Mouse (Mus musculus): ENCODE measurements at regions not wholly inside any gene's neighbourhood (a gene's known extent, or its start where the extent isn't known, plus 50 kb on each side); places are given as distances from the start of the nearest gene placed in this dataset.

DNA sequence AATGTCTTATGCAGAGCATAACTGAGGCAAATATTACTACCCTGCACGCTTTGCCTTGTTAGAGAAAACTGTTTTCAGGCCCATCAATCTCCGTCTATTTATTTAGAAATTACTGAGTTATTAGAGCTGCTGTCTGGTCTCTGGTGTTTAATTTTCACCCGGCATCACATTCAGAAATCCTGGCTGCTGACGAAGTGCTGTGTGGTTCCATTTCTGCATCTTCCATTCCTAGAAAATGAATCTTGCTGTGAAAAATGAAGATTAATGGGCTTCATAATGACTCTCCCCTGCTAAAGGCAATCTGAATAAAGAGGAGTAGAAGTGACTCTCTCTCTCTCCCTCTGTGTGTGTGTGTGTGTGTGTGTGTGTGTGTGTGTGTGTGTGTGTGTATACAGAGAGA, 1199.8 kb downstream of the Mat2b start:
- Histone ChIP-seq H3K36me3 (no peaks in the 10 kb centered on the region), H3K27me3 (no peaks in the 10 kb centered on the region), H3K9ac (no peak overlapping the region), H3K9me3 (replicated peaks) (no peaks in the 10 kb centered on the region), H3K27ac (replicated peaks) (no peak overlapping the region), H3K4me2 (replicated peaks) (no peak overlapping the region), H3K4me1 (no peaks in the 10 kb centered on the region), H3K4me3 (replicated peaks) (no peak overlapping the region)
- no peak for ATAC-seq (ENCODE audit: insufficient number of reproducible peaks, low FRiP score, low TSS enrichment, low read depth)
- WGBS = 83% methylated on average over 4 of the region's 4 CpGs

DNA sequence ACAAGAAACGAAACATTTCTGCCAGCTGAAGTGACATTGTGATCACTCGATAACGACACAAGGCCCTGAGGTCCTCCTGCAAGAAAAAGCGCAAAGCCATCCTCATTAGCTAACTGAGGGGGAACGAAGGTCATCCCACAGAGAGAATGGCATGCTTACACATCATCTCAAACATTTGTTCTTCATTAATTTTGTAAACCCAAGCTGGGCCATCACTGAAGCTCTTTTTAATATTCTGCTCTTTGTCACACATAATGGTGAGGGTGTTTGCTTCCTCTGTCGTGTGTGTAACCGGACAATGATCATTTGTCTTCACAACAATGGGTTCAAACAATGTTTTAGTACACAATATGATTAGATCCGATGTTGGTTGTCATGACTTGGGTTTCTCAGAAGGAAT, 1217.9 kb downstream of the Mat2b start:
- H3K36me3 ChIP-seq = no peaks in the 10 kb centered on the region

DNA sequence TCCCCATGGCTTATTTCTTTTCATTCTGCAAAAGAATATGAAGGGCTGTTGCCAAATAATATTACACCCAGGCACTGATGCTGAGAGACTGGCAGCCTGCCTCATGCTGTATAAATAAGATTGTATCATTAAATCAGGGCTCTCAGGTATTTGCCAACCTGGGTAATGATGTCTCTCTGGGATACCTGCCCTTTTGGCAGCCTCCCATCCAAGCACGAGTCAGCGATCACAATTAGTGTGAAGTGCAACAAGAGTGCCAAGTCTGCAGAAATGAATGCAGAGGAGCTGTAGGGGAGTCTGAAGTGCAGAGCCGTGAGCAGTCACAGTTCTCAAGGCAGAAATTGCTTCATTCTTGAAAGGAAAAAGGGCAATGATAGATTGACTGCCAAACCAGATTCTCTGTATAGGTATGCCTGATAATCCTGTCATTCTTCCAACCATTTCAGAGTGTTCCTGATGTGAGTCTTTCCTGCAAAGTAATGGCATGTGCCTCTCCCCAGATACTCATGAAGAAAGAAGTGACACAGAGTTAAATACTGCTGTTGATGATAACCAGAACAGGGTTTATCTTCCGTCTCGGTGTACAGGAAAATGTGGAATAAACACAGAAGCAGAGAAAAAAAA, 1241.6 kb downstream of the Mat2b start:
- Histone ChIP-seq H3K4me1 (no peaks in the 10 kb centered on the region), H3K36me3 (no peaks in the 10 kb centered on the region), H3K27ac (replicated peaks) (no peak overlapping the region), H3K27me3 (no peaks in the 10 kb centered on the region), H3K4me3 (replicated peaks) (no peak overlapping the region), H3K9ac (no peak overlapping the region), H3K4me2 (replicated peaks) (no peak overlapping the region), H3K9me3 (replicated peaks) (no peaks in the 10 kb centered on the region)
- ATAC-seq (ENCODE audit: insufficient number of reproducible peaks, low FRiP score, low TSS enrichment, low read depth) = no peak
- 55% methylated on average over 5 of the region's 5 CpGs for WGBS

More for the DNA sequence above, 1217.9 kb downstream of the Mat2b start:
- Histone ChIP-seq H3K9ac (no peak overlapping the region), H3K4me3 (replicated peaks) (no peak overlapping the region), H3K27me3 (no peaks in the 10 kb centered on the region), H3K4me1 (no peaks in the 10 kb centered on the region), H3K9me3 (replicated peaks) (no peaks in the 10 kb centered on the region), H3K27ac (replicated peaks) (no peak overlapping the region), H3K4me2 (replicated peaks) (no peak overlapping the region)
- ATAC-seq (ENCODE audit: insufficient number of reproducible peaks, low FRiP score, low TSS enrichment, low read depth) = no peak
- 58% methylated on average over 8 of the region's 8 CpGs for WGBS

DNA sequence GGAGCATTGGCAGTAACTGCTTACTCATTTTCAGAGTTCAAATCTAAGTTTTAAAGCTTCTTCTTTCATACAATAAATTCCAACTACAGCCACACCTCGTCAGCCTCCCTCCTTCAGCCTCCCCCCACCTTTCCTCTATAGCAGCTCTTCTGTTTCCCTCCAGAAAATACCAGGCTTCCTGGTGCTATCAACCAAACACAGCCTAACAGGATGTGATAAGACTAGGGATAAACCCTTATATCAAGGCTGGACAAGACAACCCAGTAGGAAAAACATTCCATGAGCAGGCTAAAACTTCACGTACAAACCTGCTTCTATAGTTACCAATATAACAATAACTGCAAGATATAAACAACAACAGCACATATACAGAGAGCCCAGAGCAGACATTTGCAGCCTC, 1248.6 kb downstream of the Mat2b start:
- Histone ChIP-seq H3K27ac (replicated peaks) (no peak overlapping the region), H3K4me3 (replicated peaks) (no peak overlapping the region), H3K27me3 (no peaks in the 10 kb centered on the region), H3K36me3 (no peaks in the 10 kb centered on the region), H3K4me2 (replicated peaks) (no peak overlapping the region), H3K4me1 (no peaks in the 10 kb centered on the region), H3K9me3 (replicated peaks) (no peaks in the 10 kb centered on the region), H3K9ac (no peak overlapping the region)
- ATAC-seq (ENCODE audit: insufficient number of reproducible peaks, low FRiP score, low TSS enrichment, low read depth) = no peak
- WGBS = 79% methylated on average over 2 of the region's 2 CpGs

DNA sequence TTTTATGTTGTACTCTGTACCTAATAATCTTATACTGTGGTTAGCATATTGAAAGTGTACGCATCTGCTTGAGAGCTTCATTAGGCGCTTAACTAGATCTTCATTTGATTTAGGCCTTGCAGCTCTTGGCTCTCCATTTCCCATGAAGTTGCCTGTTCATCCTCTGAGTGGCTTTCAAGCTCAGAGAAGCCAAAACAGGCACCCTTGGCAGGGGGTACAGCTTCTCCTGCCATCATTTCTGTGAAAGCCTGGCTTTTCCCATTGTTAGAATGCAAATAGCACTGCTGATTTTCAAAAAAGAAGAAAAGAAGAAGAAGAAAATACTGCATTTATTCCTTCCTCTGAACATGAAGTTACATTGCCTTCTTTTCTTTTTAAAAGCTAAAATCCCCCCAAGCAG, 1283.3 kb downstream of the Mat2b start:
- Histone ChIP-seq H3K27ac (replicated peaks) (no peak overlapping the region), H3K9me3 (replicated peaks) (no peaks in the 10 kb centered on the region), H3K27me3 (no peaks in the 10 kb centered on the region), H3K4me2 (replicated peaks) (no peak overlapping the region), H3K36me3 (no peaks in the 10 kb centered on the region), H3K9ac (no peak overlapping the region), H3K4me3 (replicated peaks) (no peak overlapping the region), H3K4me1 (no peaks in the 10 kb centered on the region)
- 79% methylated on average over 2 of the region's 2 CpGs for WGBS
- no peak for ATAC-seq (ENCODE audit: insufficient number of reproducible peaks, low FRiP score, low TSS enrichment, low read depth)

DNA sequence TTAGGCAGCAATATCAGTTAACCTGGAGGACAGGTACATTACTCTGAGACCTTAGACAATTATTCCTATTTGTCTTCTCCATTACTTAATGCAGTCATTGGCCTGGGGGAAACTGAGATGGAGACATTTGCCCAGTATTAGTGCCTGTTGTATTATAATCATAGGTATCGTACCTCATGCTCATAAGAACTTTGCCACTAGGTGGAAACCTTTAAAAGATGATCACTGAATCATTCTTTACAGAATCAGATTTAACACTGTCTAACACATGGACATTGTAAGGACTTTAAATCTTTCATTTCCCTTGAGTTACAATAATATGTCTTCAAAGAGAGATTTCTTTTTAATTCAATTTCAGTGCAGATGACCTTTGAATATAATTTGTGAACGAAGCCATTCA, 1283.8 kb downstream of the Mat2b start:
- no peaks in the 10 kb centered on the region for H3K4me1 ChIP-seq
- ATAC-seq (ENCODE audit: insufficient number of reproducible peaks, low FRiP score, low TSS enrichment, low read depth) = no peak
- H3K4me2 ChIP-seq (replicated peaks) = no peak overlapping the region
- WGBS = 83% methylated on average over 2 of the region's 2 CpGs
- H3K9ac ChIP-seq = no peak overlapping the region
- H3K9me3 ChIP-seq (replicated peaks) = no peaks in the 10 kb centered on the region
- no peaks in the 10 kb centered on the region for H3K27me3 ChIP-seq
- H3K36me3 ChIP-seq = no peaks in the 10 kb centered on the region
- H3K4me3 ChIP-seq (replicated peaks) = no peak overlapping the region
- H3K27ac ChIP-seq (replicated peaks) = no peak overlapping the region

DNA sequence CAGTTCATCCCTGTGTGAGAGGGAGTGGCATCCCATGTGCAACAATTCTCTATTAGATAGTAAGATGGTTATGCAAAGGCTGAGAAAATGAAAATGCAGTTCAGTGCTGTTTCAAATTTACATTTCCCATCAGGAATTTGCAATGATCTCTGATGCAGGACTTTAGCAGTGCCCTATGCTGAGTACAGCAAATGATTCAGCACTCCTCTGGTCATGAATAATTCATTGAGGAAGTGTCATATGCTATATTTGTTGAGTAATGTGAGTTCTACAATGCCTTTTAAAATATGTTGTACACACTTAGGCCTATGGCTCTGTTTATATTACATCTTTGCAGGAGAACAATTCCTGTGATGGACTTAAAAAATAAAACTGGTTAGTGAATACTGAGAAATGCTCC, 1330.2 kb downstream of the Mat2b start:
- Histone ChIP-seq H3K4me3 (replicated peaks) (no peak overlapping the region), H3K9ac (no peak overlapping the region), H3K27ac (replicated peaks) (no peak overlapping the region), H3K4me1 (no peaks in the 10 kb centered on the region), H3K36me3 (no peaks in the 10 kb centered on the region), H3K27me3 (no peaks in the 10 kb centered on the region), H3K9me3 (replicated peaks) (no peaks in the 10 kb centered on the region), H3K4me2 (replicated peaks) (no peak overlapping the region)
- no peak for ATAC-seq (ENCODE audit: insufficient number of reproducible peaks, low FRiP score, low TSS enrichment, low read depth)

DNA sequence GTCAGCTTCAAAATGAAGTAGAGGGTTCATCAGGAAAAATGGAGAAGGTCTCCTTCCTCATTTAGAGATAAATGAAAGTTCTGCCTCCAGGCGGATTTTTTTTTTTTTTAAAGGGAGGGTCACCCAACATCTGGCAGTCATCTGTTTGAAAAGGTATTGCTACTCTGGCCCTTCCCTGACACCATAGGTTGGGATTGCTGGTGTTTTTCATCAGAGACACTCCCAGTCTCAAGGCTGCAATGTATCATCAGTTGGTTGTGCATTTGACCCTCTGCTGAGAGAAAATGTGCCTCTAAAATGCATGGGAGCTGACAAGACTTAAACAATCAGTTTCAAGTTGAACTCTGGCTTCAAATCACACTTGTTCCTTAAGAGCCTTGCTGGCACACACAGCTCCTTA, 1344.4 kb downstream of the Mat2b start:
- Histone ChIP-seq H3K4me1 (no peaks in the 10 kb centered on the region), H3K27me3 (no peaks in the 10 kb centered on the region), H3K9ac (no peak overlapping the region), H3K4me2 (replicated peaks) (no peak overlapping the region), H3K27ac (replicated peaks) (no peak overlapping the region), H3K9me3 (replicated peaks) (no peaks in the 10 kb centered on the region), H3K4me3 (replicated peaks) (no peak overlapping the region), H3K36me3 (no peaks in the 10 kb centered on the region)
- no peak for ATAC-seq (ENCODE audit: insufficient number of reproducible peaks, low FRiP score, low TSS enrichment, low read depth)
- WGBS = 6% methylated on average over 1 of the region's 1 CpGs

Data from embryonic facial prominence, embryonic 15.5 days (tissue).